8 mouse cellular contexts compared by ENCODE assay signal in the genomic region with DNA sequence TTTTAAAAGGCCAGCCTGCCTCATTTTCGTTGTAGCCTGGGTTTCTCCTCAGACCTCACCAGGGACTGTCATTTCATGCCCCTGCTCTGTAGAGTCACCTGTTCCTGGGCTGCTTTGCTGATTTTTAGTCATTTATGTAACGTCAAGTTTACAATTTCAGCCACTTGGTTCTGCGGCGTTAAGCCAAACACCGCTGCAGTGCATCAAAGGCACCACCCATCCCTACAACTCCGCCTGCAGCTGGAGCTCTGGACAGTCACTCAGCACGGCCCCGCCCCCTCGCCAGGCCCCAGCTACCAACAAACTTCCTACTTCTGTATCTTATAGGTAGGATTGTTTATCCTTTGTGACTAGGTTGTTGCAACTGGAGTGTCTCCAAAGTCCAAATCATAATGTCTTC. TPM values are rescaled to one million over a fixed set of nuclear protein-coding genes. Genes with fewer than 3 reads are reported as not detected.
DNase-seq lines count a peak whose midpoint lies in the region; ATAC-seq lines count a peak whose summit lies in the region.

No protein-coding gene starts in this region.

- H3K27ac ChIP-seq in limb, embryonic 15.5 days = peak overlapping the region; percentile 43
- no peak overlapping the region for H3K27ac ChIP-seq in midbrain, embryonic 14.5 days (replicated peaks; ENCODE audit: low read depth, low read length)

- no peaks in the 10 kb centered on the region for H3K9me3 ChIP-seq in limb, embryonic 15.5 days
- no peaks in the 10 kb centered on the region for H3K9me3 ChIP-seq in midbrain, embryonic 14.5 days (ENCODE audit: control insufficient read depth, low read length)

- H3K36me3 ChIP-seq in limb, embryonic 15.5 days = no peaks in the 10 kb centered on the region
- H3K36me3 ChIP-seq in midbrain, embryonic 14.5 days (ENCODE audit: control insufficient read depth, insufficient read depth, low read length) = no peaks in the 10 kb centered on the region

- H3K4me2 ChIP-seq in limb, embryonic 15.5 days = peak overlapping the region; percentile 41
- peak overlapping the region; percentile 41 for H3K4me2 ChIP-seq in midbrain, embryonic 14.5 days (ENCODE audit: low read length)

- no peaks in the 10 kb centered on the region for H3K27me3 ChIP-seq in limb, embryonic 15.5 days
- H3K27me3 ChIP-seq in midbrain, embryonic 14.5 days (ENCODE audit: control insufficient read depth, insufficient read depth, low read length) = no peaks in the 10 kb centered on the region

- H3K9ac ChIP-seq in limb, embryonic 15.5 days = no peak overlapping the region
- H3K9ac ChIP-seq in midbrain, embryonic 14.5 days (replicated peaks; ENCODE audit: low read length) = no peak overlapping the region

- intact Hi-C loops in heart, postnatal 14 days (cut with DNase I) = no loop called here

- DNase-seq in retina, embryonic 14.5 days (ENCODE audit: low spot score) = peak; percentile 45
- DNase-seq in retina, postnatal 1 day = no peak
- DNase-seq in embryo, embryonic 10.5 days (ENCODE audit: low spot score) = peak; percentile 62
- peak; percentile 40 to 59 for DNase-seq in heart, postnatal 14 days
- peak; percentile 52 for DNase-seq in midbrain, embryonic 14.5 days
- no peak for DNase-seq in thymus, adult 18-20 months

- peak overlapping the region; percentile 13; the same call in 1 of the 2 replicates for H3K4me3 ChIP-seq in limb, embryonic 15.5 days
- H3K4me3 ChIP-seq in midbrain, embryonic 14.5 days (replicated peaks; ENCODE audit: low read depth, low read length) = 0 out of 2 replicates have a peak overlapping the region, but pooled peaks have one; percentile 8

- WGBS in limb, embryonic 15.5 days = 9% methylated on average over 9 of the region's 9 CpGs
- WGBS in midbrain, embryonic 14.5 days = 12% methylated on average over 9 of the region's 9 CpGs

- ATAC-seq in limb, embryonic 15.5 days (ENCODE audit: insufficient number of reproducible peaks, low FRiP score, low TSS enrichment, low read depth) = no peak
- ATAC-seq in midbrain, embryonic 14.5 days (ENCODE audit: low FRiP score, low TSS enrichment) = no peak
- no peak for ATAC-seq in frontal cortex, adult (ENCODE audit: low TSS enrichment)

- peaks cover 15% of the 10 kb centered on the region for H3K4me1 ChIP-seq in limb, embryonic 15.5 days
- H3K4me1 ChIP-seq in midbrain, embryonic 14.5 days (ENCODE audit: control insufficient read depth, insufficient read depth, low read length) = peaks cover 9% of the 10 kb centered on the region

RNA-seq across cellular contexts. Expression of gene Pigz, which starts 26.8 kb away (rescaled TPM):
- total RNA-seq in heart, postnatal 14 days (2021) = 1 to 10 TPM; 2.0 to 2.7 TPM
- 0.49 and 0.91 TPM in 2 replicates for polyA plus RNA-seq in limb, embryonic 15.5 days (2015; fragmentation: Nextera tagmentation; extraction: Ambion mirVana)
- polyA plus RNA-seq in midbrain, embryonic 14.5 days (2014; fragmentation: Nextera tagmentation; extraction: Ambion mirVana) = 2.0 and 3.1 TPM in 2 replicates

RNA-seq across cellular contexts. Expression of gene Meltf, which starts 28.3 kb away (rescaled TPM):
- total RNA-seq in heart, postnatal 14 days (2021) = under 1 TPM in 1 of 2 experiments, not detected in 1; 0.07 TPM
- polyA plus RNA-seq in limb, embryonic 15.5 days (2015; fragmentation: Nextera tagmentation; extraction: Ambion mirVana) = 5.2 and 5.5 TPM in 2 replicates
- 0.17 and 0.22 TPM in 2 replicates for polyA plus RNA-seq in midbrain, embryonic 14.5 days (2014; fragmentation: Nextera tagmentation; extraction: Ambion mirVana)

RNA-seq across cellular contexts. Expression of gene 0610012G03Rik, which starts 41.4 kb away (rescaled TPM):
- 10 to 100 TPM; 68.9 to 74.9 TPM for total RNA-seq in heart, postnatal 14 days (2021)
- 84.4 and 86.4 TPM in 2 replicates for polyA plus RNA-seq in limb, embryonic 15.5 days (2015; fragmentation: Nextera tagmentation; extraction: Ambion mirVana)
- 115 and 132 TPM in 2 replicates for polyA plus RNA-seq in midbrain, embryonic 14.5 days (2014; fragmentation: Nextera tagmentation; extraction: Ambion mirVana)

RNA-seq across cellular contexts. Expression of gene Ncbp2, which starts 41.4 kb away (rescaled TPM):
- total RNA-seq in heart, postnatal 14 days (2021) = 10 to 100 TPM; 23.3 to 25.2 TPM
- polyA plus RNA-seq in limb, embryonic 15.5 days (2015; fragmentation: Nextera tagmentation; extraction: Ambion mirVana) = 108 and 112 TPM in 2 replicates
- polyA plus RNA-seq in midbrain, embryonic 14.5 days (2014; fragmentation: Nextera tagmentation; extraction: Ambion mirVana) = 99.9 and 104 TPM in 2 replicates

Comparison
In these comparisons a context has a peak if more than half of its experiments do, and no peak if none do; other contexts are left out.
1. DNase-seq: peak in retina, embryonic 14.5 days (single experiment), embryo, embryonic 10.5 days (single experiment), heart, postnatal 14 days (2 of 2) and midbrain, embryonic 14.5 days (single experiment); none in retina, postnatal 1 day (single experiment) and thymus, adult 18-20 months (0 of 2).